In genomic region chr12:112700522-112700921, GRCm38 (mm10) we compare ENCODE assay signal across 10 mouse cellular contexts. TPM values are rescaled to one million over a fixed set of nuclear protein-coding genes. Genes with fewer than 3 reads are reported as not detected.
DNase-seq lines count a peak whose midpoint lies in the region; ATAC-seq and TF ChIP-seq lines count a peak whose summit lies in the region.
"Had no signal": no experiment of that assay in that cellular context is flagged by ENCODE, and none has a peak within 500 bp of the region (broad histone marks: within the 10 kb centered on the region; RNA-seq: fewer than 3 reads in every experiment).

No protein-coding gene starts in this region.

- DNase-seq in kidney, postnatal 14 days = no peak
- DNase-seq in embryo, embryonic 10.5 days (ENCODE audit: low spot score) = peak; percentile 40
- DNase-seq in adrenal gland, postnatal 4 days (ENCODE audit: low spot score in 2 of 2) = no peak
- no peak for DNase-seq in natural killer cell, adult 2 months (ENCODE audit: low spot score in 2 of 2)
- no peak for DNase-seq in left cerebral cortex, adult 2 months (ENCODE audit: extremely low spot score in 1 of 2, low spot score in 2 of 2)
- DNase-seq: cerebellum, adult 11-12 months; liver, embryonic 13.5 days had no signal

- peak overlapping the region; percentile 28; the same call in 1 of the 2 replicates for H3K4me2 ChIP-seq in kidney, embryonic 14.5 days (replicated peaks; ENCODE audit: low read depth, low read length)
- H3K4me2 ChIP-seq in forebrain, embryonic 15.5 days (replicated peaks) = no peak overlapping the region
- peak overlapping the region; percentile 30 for H3K4me2 ChIP-seq in limb, embryonic 15.5 days
- H3K4me2 ChIP-seq: liver, embryonic 13.5 days had no signal

- ATAC-seq in kidney, embryonic 14.5 days (ENCODE audit: low FRiP score, low TSS enrichment) = peak; percentile 34; the same call in 1 of the 2 replicates
- ATAC-seq in forebrain, embryonic 15.5 days (replicated peaks) = 0 out of 2 replicates have a peak, but pooled peaks have one; percentile 23
- peak; percentile 66 for ATAC-seq in limb, embryonic 15.5 days (ENCODE audit: insufficient number of reproducible peaks, low FRiP score, low TSS enrichment, low read depth)

- intact Hi-C loops in left cerebral cortex, adult 2 months (cut with DNase I) = no loop called here

- no peak for TF ChIP-seq CTCF in left cerebral cortex, adult 2 months (IDR thresholded peaks at IDR 0.05)

- no peaks in the 10 kb centered on the region for H3K36me3 ChIP-seq in kidney, embryonic 14.5 days (ENCODE audit: control insufficient read depth, insufficient read depth, low read length)
- H3K36me3 ChIP-seq in forebrain, embryonic 15.5 days = no peaks in the 10 kb centered on the region
- no peaks in the 10 kb centered on the region for H3K36me3 ChIP-seq in limb, embryonic 15.5 days
- H3K36me3 ChIP-seq: liver, embryonic 13.5 days had no signal

- no peak overlapping the region for H3K27ac ChIP-seq in kidney, embryonic 14.5 days (ENCODE audit: low read depth, low read length)
- H3K27ac ChIP-seq in forebrain, embryonic 15.5 days (replicated peaks) = no peak overlapping the region
- H3K27ac ChIP-seq in limb, embryonic 15.5 days = no peak overlapping the region
- no peak overlapping the region for H3K27ac ChIP-seq in left cerebral cortex, adult 2 months
- H3K27ac ChIP-seq: liver, embryonic 13.5 days had no signal

- peak overlapping the region; percentile 0; the same call in 1 of the 2 replicates for H3K4me3 ChIP-seq in kidney, embryonic 14.5 days (ENCODE audit: low read length)
- no peak overlapping the region for H3K4me3 ChIP-seq in forebrain, embryonic 15.5 days
- peak overlapping the region; percentile 10; the same call in 1 of the 2 replicates for H3K4me3 ChIP-seq in limb, embryonic 15.5 days
- no peak overlapping the region for H3K4me3 ChIP-seq in left cerebral cortex, adult 2 months
- H3K4me3 ChIP-seq: liver, embryonic 13.5 days had no signal

- peak overlapping the region; percentile 0; the same call in 1 of the 2 replicates for H3K9ac ChIP-seq in kidney, embryonic 14.5 days (ENCODE audit: low read depth, low read length)
- no peak overlapping the region for H3K9ac ChIP-seq in forebrain, embryonic 15.5 days (replicated peaks)
- no peak overlapping the region for H3K9ac ChIP-seq in limb, embryonic 15.5 days
- H3K9ac ChIP-seq: liver, embryonic 13.5 days had no signal

- peaks cover 14% of the 10 kb centered on the region; the same call in 1 of the 2 replicates for H3K4me1 ChIP-seq in kidney, embryonic 14.5 days (ENCODE audit: control insufficient read depth, insufficient read depth, low read length)
- peaks cover 7% of the 10 kb centered on the region for H3K4me1 ChIP-seq in forebrain, embryonic 15.5 days
- peaks cover 20% of the 10 kb centered on the region for H3K4me1 ChIP-seq in limb, embryonic 15.5 days
- H3K4me1 ChIP-seq: liver, embryonic 13.5 days had no signal

- 3% methylated on average over 15 of the region's 15 CpGs for WGBS in kidney, embryonic 14.5 days
- WGBS in forebrain, embryonic 15.5 days = 17% methylated on average over 15 of the region's 15 CpGs
- WGBS in limb, embryonic 15.5 days = 4% methylated on average over 15 of the region's 15 CpGs

- H3K9me3 ChIP-seq in kidney, embryonic 14.5 days (ENCODE audit: control insufficient read depth, low read length) = no peaks in the 10 kb centered on the region
- H3K9me3 ChIP-seq in forebrain, embryonic 15.5 days = no peaks in the 10 kb centered on the region
- no peaks in the 10 kb centered on the region for H3K9me3 ChIP-seq in limb, embryonic 15.5 days
- H3K9me3 ChIP-seq: liver, embryonic 13.5 days had no signal

- H3K27me3 ChIP-seq in kidney, embryonic 14.5 days (ENCODE audit: control insufficient read depth, insufficient read depth, low read length) = peaks cover 11% of the 10 kb centered on the region; the same call in 1 of the 2 replicates
- peaks cover 7% of the 10 kb centered on the region for H3K27me3 ChIP-seq in forebrain, embryonic 15.5 days
- H3K27me3 ChIP-seq in limb, embryonic 15.5 days = no peaks in the 10 kb centered on the region

RNA-seq across cellular contexts. Expression of gene Cep170b, which starts 19.7 kb away (rescaled TPM):
- 11.5 and 15.1 TPM in 2 replicates for polyA plus RNA-seq in kidney, embryonic 14.5 days (2014; fragmentation: Nextera tagmentation; extraction: Ambion mirVana)
- polyA plus RNA-seq in forebrain, embryonic 15.5 days (2015; fragmentation: Nextera tagmentation; extraction: Ambion mirVana) = 24.0 and 27.0 TPM in 2 replicates
- polyA plus RNA-seq in limb, embryonic 15.5 days (2015; fragmentation: Nextera tagmentation; extraction: Ambion mirVana) = 24.0 and 26.7 TPM in 2 replicates
- total RNA-seq in adrenal gland, postnatal 4 days (2021) = 10 to 100 TPM; 49.2 to 56.6 TPM
- 100 to 1,000 TPM; 280 to 294 TPM for total RNA-seq in left cerebral cortex, adult 2 months (2021)

RNA-seq across cellular contexts. Expression of gene Zbtb42, which starts 21.9 kb away (rescaled TPM):
- 3.8 and 5.7 TPM in 2 replicates for polyA plus RNA-seq in kidney, embryonic 14.5 days (2014; fragmentation: Nextera tagmentation; extraction: Ambion mirVana)
- polyA plus RNA-seq in forebrain, embryonic 15.5 days (2015; fragmentation: Nextera tagmentation; extraction: Ambion mirVana) = 0.98 TPM in 2 replicates
- 3.4 and 3.7 TPM in 2 replicates for polyA plus RNA-seq in limb, embryonic 15.5 days (2015; fragmentation: Nextera tagmentation; extraction: Ambion mirVana)
- 1 to 10 TPM; 6.4 to 6.8 TPM for total RNA-seq in adrenal gland, postnatal 4 days (2021)
- total RNA-seq in left cerebral cortex, adult 2 months (2021) = 1 to 10 TPM; 1.1 to 1.2 TPM

RNA-seq across cellular contexts. Expression of gene Akt1, which starts 25.8 kb away (rescaled TPM):
- 50.8 and 58.5 TPM in 2 replicates for polyA plus RNA-seq in kidney, embryonic 14.5 days (2014; fragmentation: Nextera tagmentation; extraction: Ambion mirVana)
- polyA plus RNA-seq in forebrain, embryonic 15.5 days (2015; fragmentation: Nextera tagmentation; extraction: Ambion mirVana) = 79.1 and 147 TPM in 2 replicates
- polyA plus RNA-seq in limb, embryonic 15.5 days (2015; fragmentation: Nextera tagmentation; extraction: Ambion mirVana) = 75.1 and 86.0 TPM in 2 replicates
- total RNA-seq in adrenal gland, postnatal 4 days (2021) = 100 to 1,000 TPM; 334 to 351 TPM
- total RNA-seq in left cerebral cortex, adult 2 months (2021) = 100 to 1,000 TPM; 144 to 157 TPM

RNA-seq across cellular contexts. Expression of gene Siva1, which starts 56.0 kb away (rescaled TPM):
- 314 and 362 TPM in 2 replicates for polyA plus RNA-seq in kidney, embryonic 14.5 days (2014; fragmentation: Nextera tagmentation; extraction: Ambion mirVana)
- 77.2 and 91.2 TPM in 2 replicates for polyA plus RNA-seq in forebrain, embryonic 15.5 days (2015; fragmentation: Nextera tagmentation; extraction: Ambion mirVana)
- polyA plus RNA-seq in limb, embryonic 15.5 days (2015; fragmentation: Nextera tagmentation; extraction: Ambion mirVana) = 195 and 218 TPM in 2 replicates
- 10 to 100 TPM; 69.9 to 72.6 TPM for total RNA-seq in adrenal gland, postnatal 4 days (2021)
- total RNA-seq in left cerebral cortex, adult 2 months (2021) = 10 to 100 TPM; 19.7 to 21.5 TPM

RNA-seq across cellular contexts. Expression of gene Pld4, which starts 59.9 kb away (rescaled TPM):
- polyA plus RNA-seq in kidney, embryonic 14.5 days (2014; fragmentation: Nextera tagmentation; extraction: Ambion mirVana) = 4.8 and 7.8 TPM in 2 replicates
- 5.3 and 6.2 TPM in 2 replicates for polyA plus RNA-seq in forebrain, embryonic 15.5 days (2015; fragmentation: Nextera tagmentation; extraction: Ambion mirVana)
- 13.1 and 14.5 TPM in 2 replicates for polyA plus RNA-seq in limb, embryonic 15.5 days (2015; fragmentation: Nextera tagmentation; extraction: Ambion mirVana)
- total RNA-seq in adrenal gland, postnatal 4 days (2021) = 10 to 100 TPM; 11.8 to 15.2 TPM
- total RNA-seq in left cerebral cortex, adult 2 months (2021) = 10 to 100 TPM in 1 of 2 experiments, 1 to 10 TPM in 1; 7.4 to 10.1 TPM

Comparison
In these comparisons a context has a peak if more than half of its experiments do, and no peak if none do; other contexts are left out.
1. H3K4me3 ChIP-seq: peak in kidney, embryonic 14.5 days (single experiment) and limb, embryonic 15.5 days (single experiment); none in forebrain, embryonic 15.5 days (single experiment) and left cerebral cortex, adult 2 months (single experiment).
2. Peak in every context shown above with its lines, with median percentiles within 50 percentile points of each other: ATAC-seq.